Mouse (Mus musculus) lung, embryonic 15.5 days (tissue): ENCODE data around the gene Tmeff1. TPM values are rescaled to one million over a fixed set of nuclear protein-coding genes. Genes with fewer than 3 reads are reported as not detected.

Experiments
- ATAC-seq: fragments of 200-750 bp; cut with Nextera tagmentation; 2 replicates; pipeline ENCODE4 v1.8.0; 2017; ENCODE audit warnings: moderate number of reproducible peaks, borderline replicate concordance; ENCODE audit not compliant: low FRiP score, low TSS enrichment; ENCODE audit errors: extremely low read depth
- H3K27ac ChIP-seq: fragments of 300-500 bp; sonication (generic); 2 replicates; pipeline ENCODE4 v1.5.1; 2015; ENCODE audit warnings: moderate library complexity, mild to moderate bottlenecking, inconsistent platforms
- H3K27me3 ChIP-seq: fragments of 300-500 bp; sonication (generic); 2 replicates; pipeline ENCODE4 v1.6.1; 2015; ENCODE audit warnings: inconsistent platforms
- H3K36me3 ChIP-seq: fragments of 300-500 bp; sonication (generic); 2 replicates; pipeline ENCODE4 v1.6.1; 2015; ENCODE audit warnings: inconsistent platforms
- H3K4me1 ChIP-seq: fragments of 300-500 bp; sonication (generic); 2 replicates; pipeline ENCODE4 v1.6.1; 2015; ENCODE audit warnings: inconsistent platforms
- H3K4me2 ChIP-seq: fragments of 300-500 bp; sonication (generic); 2 replicates; pipeline ENCODE4 v1.6.1; 2015; ENCODE audit warnings: inconsistent platforms, mild to moderate bottlenecking, moderate library complexity
- H3K4me3 ChIP-seq: fragments of 300-500 bp; sonication (generic); 2 replicates; pipeline ENCODE4 v1.5.1; 2015; ENCODE audit warnings: mild to moderate bottlenecking, inconsistent platforms
- H3K9ac ChIP-seq: fragments of 300-500 bp; sonication (generic); 2 replicates; pipeline ENCODE4 v1.6.1; 2015; ENCODE audit warnings: inconsistent platforms
- H3K9me3 ChIP-seq: fragments of 300-500 bp; sonication (generic); 2 replicates; pipeline ENCODE4 v1.6.1; 2016; ENCODE audit warnings: inconsistent platforms
- WGBS: fragments of 180-500 bp; shearing (Covaris S2); methylation state at CpG from one replicate; pipeline ENCODE4 v1.1.7; 2015; 5-methylcytosine and 5-hydroxymethylcytosine counted together
- polyA plus RNA-seq: library from polyadenylated mRNA; unstranded; fragments of >200 nt; fragmentation: Nextera tagmentation; extraction: Ambion mirVana; gene quantifications from 2 replicates; pipeline ENCODE4 v1.2.1, GENCODE M21; 2015

Tmeff1 gene
- polyA plus RNA-seq, 1 experiment from 2014 or later: 52.6 TPM

- ATAC-seq: no peak
- Histone ChIP-seq H3K36me3 (no peaks in the 10 kb centered on the region), H3K27ac (no peak overlapping the region), H3K9me3 (no peaks in the 10 kb centered on the region), H3K4me1 (peaks cover 19% of the 10 kb centered on the region), H3K9ac (no peak overlapping the region), H3K4me3 (no peak overlapping the region), H3K27me3 (no peaks in the 10 kb centered on the region), H3K4me2 (no peak overlapping the region)
- WGBS: 90% methylated on average over 7 of the region's 7 CpGs
These were observed 7.9 kb downstream of the Tmeff1 start for GRCm38 (mm10) chr4:48592844-48593243.

DNA sequence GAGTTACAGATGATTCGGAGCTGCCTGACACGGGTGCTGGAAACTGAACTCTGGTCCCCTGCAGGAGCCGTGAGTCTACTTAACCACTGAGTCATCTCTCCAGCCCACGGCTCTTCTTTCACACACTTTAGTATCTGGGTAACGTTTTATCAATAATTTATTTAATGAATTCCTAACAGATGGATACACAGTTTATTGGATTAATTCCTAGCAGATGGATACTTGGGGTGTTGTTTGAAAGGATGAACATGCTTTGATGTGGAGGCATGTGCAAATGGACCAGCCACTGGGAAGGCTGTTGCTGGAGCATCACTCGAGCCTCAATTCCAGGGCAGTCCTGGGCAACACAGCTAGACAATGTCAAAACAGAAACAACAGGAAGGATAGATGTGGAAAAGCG is 11.1 kb downstream of the Tmeff1 start:
- H3K4me3 ChIP-seq: no peak overlapping the region
- ATAC-seq: no peak
- WGBS: 66% methylated on average over 7 of the region's 7 CpGs
- H3K4me2 ChIP-seq: no peak overlapping the region
- no peaks in the 10 kb centered on the region for H3K27me3 ChIP-seq
- no peaks in the 10 kb centered on the region for H3K36me3 ChIP-seq
- no peak overlapping the region for H3K27ac ChIP-seq
- no peak overlapping the region for H3K9ac ChIP-seq
- H3K4me1 ChIP-seq: 0 out of 2 replicates have a peak, but pooled peaks cover 5% of the 10 kb centered on the region
- H3K9me3 ChIP-seq: no peaks in the 10 kb centered on the region

DNA sequence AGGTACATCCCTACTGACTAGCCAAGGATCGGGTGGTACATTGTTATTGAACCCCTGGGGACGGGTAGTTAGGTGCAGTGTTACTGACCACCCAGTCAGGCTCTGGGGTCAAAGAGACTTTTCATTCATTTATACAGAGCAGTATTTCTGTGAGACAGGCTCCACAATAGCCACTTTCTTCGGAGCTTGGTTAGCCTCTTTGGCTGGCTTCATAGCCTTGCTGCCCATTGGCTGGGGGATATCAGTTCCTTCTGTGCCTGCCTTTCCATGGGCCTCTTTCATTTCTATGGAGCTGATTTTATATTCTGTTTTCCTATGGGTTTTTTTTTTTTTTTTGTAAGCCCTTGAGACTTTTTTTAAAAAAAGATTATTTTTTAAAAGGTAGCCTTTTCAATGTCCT is 20.7 kb downstream of the Tmeff1 start:
- H3K4me1 ChIP-seq: no peaks in the 10 kb centered on the region
- ATAC-seq: no peak
- H3K27ac ChIP-seq: no peak overlapping the region
- no peak overlapping the region for H3K4me3 ChIP-seq
- no peak overlapping the region for H3K4me2 ChIP-seq
- no peaks in the 10 kb centered on the region for H3K27me3 ChIP-seq
- H3K9ac ChIP-seq: no peak overlapping the region
- WGBS: 81% methylated on average over 3 of the region's 3 CpGs
- 0 out of 2 replicates have a peak, but pooled peaks cover 7% of the 10 kb centered on the region for H3K36me3 ChIP-seq
- no peaks in the 10 kb centered on the region for H3K9me3 ChIP-seq

- H3K4me3 ChIP-seq: no peak overlapping the region
- no peak for ATAC-seq
- no peak overlapping the region for H3K27ac ChIP-seq
- WGBS: 91% methylated on average over 9 of the region's 9 CpGs
- no peak overlapping the region for H3K9ac ChIP-seq
- H3K4me1 ChIP-seq: no peaks in the 10 kb centered on the region
- no peaks in the 10 kb centered on the region for H3K27me3 ChIP-seq
- H3K9me3 ChIP-seq: no peaks in the 10 kb centered on the region
- no peak overlapping the region for H3K4me2 ChIP-seq
- H3K36me3 ChIP-seq: 0 out of 2 replicates have a peak, but pooled peaks cover 7% of the 10 kb centered on the region
These were observed 24.5 kb downstream of the Tmeff1 start for GRCm38 (mm10) chr4:48609485-48609884.

DNA sequence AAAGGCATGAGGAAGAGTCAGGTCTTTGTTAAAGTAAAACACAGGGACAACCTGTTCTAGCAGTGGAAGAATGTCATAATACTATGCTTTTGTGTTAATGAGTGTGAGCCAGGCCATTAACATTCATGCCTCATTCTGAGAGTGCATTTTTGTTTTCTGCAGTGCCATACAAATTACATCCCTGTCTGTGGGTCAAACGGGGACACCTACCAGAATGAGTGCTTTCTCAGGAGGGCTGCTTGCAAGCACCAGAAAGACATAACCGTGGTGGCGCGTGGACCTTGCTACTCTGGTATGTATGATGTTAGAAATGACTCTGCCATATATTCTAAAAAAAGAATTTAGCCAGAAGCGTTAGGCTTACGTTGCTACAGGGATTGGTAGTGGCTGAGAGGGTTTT is 25.3 kb downstream of the Tmeff1 start:
- WGBS: 88% methylated on average over 6 of the region's 6 CpGs
- H3K27ac ChIP-seq: no peak overlapping the region

DNA sequence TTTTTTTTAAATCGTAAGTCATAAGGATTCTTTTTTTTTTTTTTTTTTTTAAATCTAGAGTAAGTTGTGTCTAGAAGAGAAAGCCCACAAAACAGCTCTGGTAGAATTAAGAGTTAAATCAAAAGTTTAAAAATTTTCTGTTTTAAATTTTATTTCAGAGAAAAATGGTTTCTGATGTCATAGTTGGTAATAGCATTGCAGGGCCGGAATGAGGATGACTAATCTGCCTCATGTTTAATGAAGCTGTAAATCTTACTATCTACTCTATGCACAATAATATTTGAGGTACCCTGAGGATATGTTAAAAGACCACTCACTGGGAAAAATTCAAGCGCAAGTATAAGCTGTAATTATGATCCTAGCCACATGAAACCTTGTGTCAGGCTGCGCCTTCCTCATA is 30.5 kb downstream of the Tmeff1 start:
- Histone ChIP-seq H3K4me3 (no peak overlapping the region), H3K4me1 (no peaks in the 10 kb centered on the region), H3K9me3 (no peaks in the 10 kb centered on the region), H3K4me2 (no peak overlapping the region), H3K27me3 (no peaks in the 10 kb centered on the region), H3K9ac (no peak overlapping the region), H3K36me3 (peaks cover 9% of the 10 kb centered on the region; the same call in 1 of the 2 replicates), H3K27ac (no peak overlapping the region)
- ATAC-seq: no peak
- 93% methylated on average over 4 of the region's 4 CpGs for WGBS

More for the DNA sequence above, 25.3 kb downstream of the Tmeff1 start:
- no peaks in the 10 kb centered on the region for H3K27me3 ChIP-seq
- H3K9me3 ChIP-seq: no peaks in the 10 kb centered on the region
- ATAC-seq: no peak
- 0 out of 2 replicates have a peak, but pooled peaks cover 6% of the 10 kb centered on the region for H3K36me3 ChIP-seq
- H3K4me1 ChIP-seq: no peaks in the 10 kb centered on the region
- H3K4me3 ChIP-seq: no peak overlapping the region
- no peak overlapping the region for H3K4me2 ChIP-seq
- no peak overlapping the region for H3K9ac ChIP-seq

- Histone ChIP-seq H3K4me2 (no peak overlapping the region), H3K27ac (no peak overlapping the region), H3K4me1 (no peaks in the 10 kb centered on the region), H3K4me3 (no peak overlapping the region), H3K9ac (no peak overlapping the region), H3K27me3 (no peaks in the 10 kb centered on the region), H3K9me3 (no peaks in the 10 kb centered on the region), H3K36me3 (peaks cover 9% of the 10 kb centered on the region; the same call in 1 of the 2 replicates)
- 93% methylated on average over 15 of the region's 15 CpGs for WGBS
- no peak for ATAC-seq
These were observed 32.2 kb downstream of the Tmeff1 start for GRCm38 (mm10) chr4:48617201-48617600.

GRCm38 (mm10) chr4:48620121-48620520 is 35.1 kb downstream of the Tmeff1 start:
- ATAC-seq: no peak
- Histone ChIP-seq H3K4me3 (no peak overlapping the region), H3K4me2 (no peak overlapping the region), H3K9ac (no peak overlapping the region), H3K9me3 (no peaks in the 10 kb centered on the region), H3K27ac (no peak overlapping the region), H3K27me3 (no peaks in the 10 kb centered on the region), H3K36me3 (peaks cover 9% of the 10 kb centered on the region; the same call in 1 of the 2 replicates), H3K4me1 (no peaks in the 10 kb centered on the region)
- 85% methylated on average over 6 of the region's 6 CpGs for WGBS

DNA sequence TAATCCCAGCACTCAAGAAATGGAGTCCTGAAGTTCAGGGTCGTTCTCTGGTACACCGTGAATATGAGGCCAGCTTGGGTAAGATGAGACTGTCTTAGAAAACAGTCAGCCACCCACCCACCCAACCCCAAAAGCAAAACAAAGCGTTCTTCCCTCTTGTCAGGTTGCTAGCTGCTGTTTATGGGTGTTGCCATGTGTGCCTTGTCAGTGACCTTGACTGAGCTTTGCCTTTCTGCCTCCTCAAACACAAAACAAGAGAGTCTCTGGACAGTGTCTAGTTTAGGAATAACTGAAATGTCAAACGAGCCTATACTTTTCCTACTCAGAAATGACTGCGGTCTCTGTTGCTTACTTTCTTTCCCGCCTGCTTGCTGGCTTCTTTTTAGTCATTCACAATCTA is 37.3 kb downstream of the Tmeff1 start:
- H3K27me3 ChIP-seq: no peaks in the 10 kb centered on the region
- no peak for ATAC-seq
- H3K4me3 ChIP-seq: no peak overlapping the region
- no peaks in the 10 kb centered on the region for H3K9me3 ChIP-seq
- H3K9ac ChIP-seq: no peak overlapping the region
- no peak overlapping the region for H3K27ac ChIP-seq
- whole genome bisulfite sequencing: 89% methylated on average over 6 of the region's 6 CpGs
- H3K4me2 ChIP-seq: no peak overlapping the region
- H3K4me1 ChIP-seq: no peaks in the 10 kb centered on the region
- peaks cover 12% of the 10 kb centered on the region; the same call in 1 of the 2 replicates for H3K36me3 ChIP-seq

- 90% methylated on average over 7 of the region's 7 CpGs for WGBS
- no peak for ATAC-seq
- Histone ChIP-seq H3K36me3 (peaks cover 11% of the 10 kb centered on the region; the same call in 1 of the 2 replicates), H3K27ac (no peak overlapping the region), H3K4me3 (no peak overlapping the region), H3K4me1 (no peaks in the 10 kb centered on the region), H3K4me2 (no peak overlapping the region), H3K27me3 (no peaks in the 10 kb centered on the region), H3K9ac (no peak overlapping the region), H3K9me3 (no peaks in the 10 kb centered on the region)
These were observed 38.0 kb downstream of the Tmeff1 start for GRCm38 (mm10) chr4:48622946-48623345.

GRCm38 (mm10) chr4:48624961-48625360 is 40.0 kb downstream of the Tmeff1 start:
- Histone ChIP-seq H3K9ac (no peak overlapping the region), H3K27me3 (no peaks in the 10 kb centered on the region), H3K9me3 (no peaks in the 10 kb centered on the region), H3K4me3 (no peak overlapping the region), H3K27ac (no peak overlapping the region), H3K36me3 (peaks cover 22% of the 10 kb centered on the region), H3K4me2 (no peak overlapping the region), H3K4me1 (no peaks in the 10 kb centered on the region)
- 78% methylated on average over 6 of the region's 6 CpGs for WGBS
- ATAC-seq: no peak

DNA sequence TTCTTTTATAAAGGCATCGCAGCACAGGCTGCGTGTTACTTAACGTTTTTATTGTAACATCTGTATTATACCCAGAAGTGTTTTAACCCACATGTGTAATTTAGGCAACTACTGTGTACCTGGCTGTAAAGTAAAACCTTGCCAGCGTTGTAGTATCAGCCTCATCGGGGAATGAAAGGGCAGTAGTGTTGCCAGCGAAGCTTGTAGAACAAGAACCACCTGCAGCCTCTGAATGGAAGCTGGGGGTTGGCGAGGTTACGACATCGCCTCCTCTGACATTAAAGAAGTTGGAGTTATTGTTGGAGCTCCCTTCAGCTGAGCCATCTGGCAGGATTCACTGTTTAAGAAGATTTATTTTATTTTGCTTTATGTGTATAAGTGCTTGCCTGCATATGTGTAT is 40.9 kb downstream of the Tmeff1 start:
- H3K9ac ChIP-seq: no peak overlapping the region
- no peaks in the 10 kb centered on the region for H3K9me3 ChIP-seq
- H3K4me3 ChIP-seq: no peak overlapping the region
- 77% methylated on average over 9 of the region's 9 CpGs for WGBS
- H3K4me2 ChIP-seq: no peak overlapping the region
- no peak for ATAC-seq
- H3K27ac ChIP-seq: no peak overlapping the region
- H3K36me3 ChIP-seq: peaks cover 18% of the 10 kb centered on the region
- no peaks in the 10 kb centered on the region for H3K4me1 ChIP-seq
- no peaks in the 10 kb centered on the region for H3K27me3 ChIP-seq

GRCm38 (mm10) chr4:48629445-48629844 is 44.5 kb downstream of the Tmeff1 start:
- Histone ChIP-seq H3K27ac (no peak overlapping the region), H3K4me1 (no peaks in the 10 kb centered on the region), H3K9ac (no peak overlapping the region), H3K9me3 (no peaks in the 10 kb centered on the region), H3K4me2 (no peak overlapping the region), H3K4me3 (no peak overlapping the region), H3K36me3 (peaks cover 18% of the 10 kb centered on the region), H3K27me3 (no peaks in the 10 kb centered on the region)
- no peak for ATAC-seq
- 94% methylated on average over 13 of the region's 13 CpGs for WGBS
